Mouse (Mus musculus): ENCODE measurements around the gene Sipa1l3.
A peak's percentile ranks its signal among the peaks of the same experiment; 100 is the strongest.

Gene Sipa1l3

DNA sequence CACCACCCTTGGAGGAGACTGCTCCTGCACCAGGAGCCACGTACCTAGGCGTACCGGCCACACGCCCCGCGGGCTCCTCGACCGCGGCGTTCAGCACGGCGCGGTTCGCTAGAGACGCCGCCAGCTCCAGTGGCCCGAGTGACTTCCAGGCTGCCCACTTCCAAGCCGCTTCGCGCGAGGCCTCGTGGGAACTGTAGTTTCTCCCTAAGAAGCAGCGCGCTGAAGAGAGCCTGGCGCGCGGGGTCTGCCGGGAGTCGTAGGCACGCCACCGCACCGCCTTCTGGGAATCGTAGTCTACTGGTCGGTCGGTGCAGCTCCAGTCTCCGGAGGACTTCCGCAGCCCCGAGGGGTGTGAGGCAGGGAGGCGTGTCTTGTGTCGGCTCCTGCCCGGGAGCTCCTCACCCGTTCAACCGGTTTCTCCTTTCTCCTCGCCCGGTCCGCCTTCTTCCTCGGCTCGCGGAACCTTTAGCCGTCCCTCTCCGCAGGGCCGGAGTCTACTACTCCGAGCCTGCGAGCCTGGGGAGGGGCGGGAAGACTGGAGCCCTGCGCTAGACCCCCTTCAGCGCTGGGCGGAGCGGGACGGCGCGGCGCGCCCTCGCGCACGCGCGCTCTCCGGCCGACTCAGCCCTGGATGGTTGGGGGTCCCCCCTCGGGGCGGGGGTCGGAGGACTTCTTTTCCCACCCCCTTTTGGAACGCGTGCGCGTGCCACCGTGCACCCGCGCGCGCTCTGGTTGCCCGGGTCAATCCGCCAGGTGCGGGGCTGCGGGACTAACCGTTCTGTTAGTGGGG, at the start of gene Sipa1l3:
Gene Sipa1l3 (minus strand): TSS at position 221 of the 790 bp plus-strand sequence.
- DNase-seq (ENCODE audit: low read depth), result peak; percentile 96

DNA sequence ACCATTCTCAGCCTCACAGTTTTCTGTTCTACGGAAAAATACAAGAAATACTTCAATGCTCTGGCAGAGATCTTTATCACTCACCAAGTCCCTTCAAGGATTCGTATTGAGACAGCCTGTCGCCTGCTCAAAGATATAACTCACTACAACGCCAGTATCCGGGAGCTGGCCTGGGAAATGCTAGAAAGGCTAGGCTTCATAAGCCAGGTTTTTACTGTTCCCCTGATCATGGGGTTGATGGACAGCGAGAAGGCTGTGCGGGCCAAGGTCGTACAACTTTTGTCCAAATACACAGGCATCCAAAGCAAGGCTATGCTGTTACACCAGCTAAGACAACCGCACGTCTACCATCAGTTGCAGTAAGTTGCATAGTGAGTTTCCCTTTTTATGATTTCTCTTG, 44.6 kb upstream of the Sipa1l3 start:
- DNase-seq (ENCODE audit: low read depth), result no peak

DNA sequence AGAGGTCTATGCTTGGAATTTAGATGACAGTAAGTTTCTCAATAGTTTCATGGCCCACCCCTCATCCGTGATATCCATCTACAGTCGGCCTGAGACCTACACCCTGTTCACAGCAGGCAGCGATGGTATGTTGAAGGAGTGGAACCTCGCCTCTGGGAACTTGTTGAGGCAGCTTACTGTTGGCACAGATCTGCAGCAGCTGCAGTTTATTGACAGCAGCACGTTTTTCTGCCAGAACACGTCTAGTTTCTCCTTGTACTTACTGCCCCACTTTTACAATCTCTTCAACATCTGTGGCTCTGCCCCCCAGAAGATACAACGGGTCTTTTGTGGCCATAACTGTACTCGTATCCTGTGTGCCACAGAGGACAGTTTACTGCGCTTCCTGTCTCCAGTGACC, 42.6 kb upstream of the Sipa1l3 start:
- DNase-seq (ENCODE audit: low read depth), result no peak

DNA sequence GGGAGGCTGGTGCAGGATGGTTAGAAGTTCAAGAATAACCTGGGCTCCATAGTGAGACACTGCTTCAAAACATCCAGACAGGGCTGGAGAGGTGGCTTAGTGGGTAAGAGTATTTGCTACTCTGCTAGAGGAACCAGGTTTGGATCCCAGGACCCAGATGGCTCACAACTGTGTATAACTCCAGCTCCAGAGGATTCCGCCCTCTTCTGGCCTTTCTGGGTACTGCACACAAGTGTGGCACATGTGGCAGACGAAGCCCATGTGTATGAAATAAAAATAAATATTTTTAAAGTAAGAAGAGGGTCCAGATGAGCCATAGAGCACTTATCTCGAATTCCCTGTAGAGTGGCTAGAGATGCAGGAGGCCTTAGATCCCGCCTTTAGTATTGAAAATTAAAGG, 40.8 kb upstream of the Sipa1l3 start:
- DNase-seq (ENCODE audit: low read depth), result peak; percentile 18

DNA sequence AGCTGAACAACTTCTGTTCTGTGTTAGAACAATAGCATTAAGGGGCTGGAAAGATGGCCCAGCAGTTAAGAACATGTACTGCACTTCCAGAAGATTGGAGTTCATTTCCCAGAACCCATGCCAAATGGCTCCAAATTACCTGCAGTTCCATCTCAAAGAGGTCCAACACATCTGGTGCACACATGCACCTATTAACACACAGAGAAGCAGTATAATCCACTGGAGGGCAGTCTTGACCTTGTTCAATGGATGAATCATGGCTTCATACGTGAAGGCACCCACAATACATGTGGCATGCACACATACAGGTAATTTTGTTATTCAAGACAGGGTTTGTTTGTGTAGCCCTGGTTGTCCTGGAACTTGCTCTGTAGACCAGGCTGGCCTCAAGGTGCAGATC, 40.3 kb upstream of the Sipa1l3 start:
- DNase-seq (ENCODE audit: low read depth), result peak; percentile 47

DNA sequence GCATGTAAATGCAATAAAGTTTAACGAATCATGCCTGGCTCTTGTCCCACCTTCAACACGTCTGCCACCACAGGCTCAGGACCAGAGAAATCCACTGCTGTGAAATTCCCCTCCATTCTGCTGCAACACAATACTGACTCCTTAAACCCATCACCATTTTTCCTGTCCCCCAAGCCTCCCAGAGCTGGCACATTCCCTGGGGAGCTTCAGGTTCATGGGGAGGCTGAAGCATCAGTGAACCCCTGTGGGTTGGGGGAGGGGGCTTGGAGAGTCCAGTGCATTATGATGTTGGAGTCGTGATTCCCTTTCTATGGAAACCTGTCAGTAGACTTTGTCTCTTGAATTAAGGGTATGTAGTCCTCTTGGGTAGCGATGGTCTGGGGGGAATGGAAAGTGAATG, 37.8 kb upstream of the Sipa1l3 start:
- DNase-seq (ENCODE audit: low read depth), result no peak

DNA sequence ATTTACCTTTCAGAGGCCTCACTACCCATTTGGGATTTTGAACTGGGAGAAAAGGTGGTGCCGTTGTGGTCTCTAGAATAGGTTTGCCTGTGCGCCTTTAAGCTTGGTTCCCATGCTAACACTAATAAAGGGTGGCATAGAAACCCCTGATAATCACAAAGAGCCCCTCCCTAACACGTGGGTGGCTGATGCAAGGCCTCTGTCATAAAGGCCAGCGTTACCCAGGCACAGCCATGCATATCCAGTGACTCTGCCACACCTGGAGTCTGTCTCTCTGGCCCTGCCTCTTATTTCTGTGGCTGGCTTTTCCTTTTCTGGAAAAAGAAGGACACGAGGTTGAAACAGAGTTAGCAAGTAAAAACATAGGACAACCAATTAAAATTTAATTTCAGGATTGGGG, 37.1 kb upstream of the Sipa1l3 start:
- no peak for DNase-seq (ENCODE audit: low read depth)

DNA sequence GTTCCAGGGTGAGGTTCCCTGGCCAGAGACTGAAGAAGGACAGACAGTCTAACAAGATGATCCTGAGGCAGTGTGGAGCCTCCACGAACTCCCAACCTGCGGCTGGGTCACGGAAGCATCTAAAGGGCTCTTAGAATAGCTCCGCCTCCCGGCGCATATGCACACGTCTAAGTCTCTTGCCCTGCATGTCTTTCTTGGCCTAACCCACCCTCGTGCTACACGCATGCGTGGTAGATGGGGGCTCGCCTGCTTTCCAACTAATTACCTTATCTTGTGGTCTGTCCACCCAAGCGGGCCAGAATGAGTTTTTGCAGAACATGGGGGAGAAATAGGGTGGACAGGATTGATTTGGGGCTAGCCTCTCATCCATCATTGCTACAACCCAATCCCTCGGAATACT, 36.6 kb upstream of the Sipa1l3 start:
- DNase-seq (ENCODE audit: low read depth), result no peak

DNA sequence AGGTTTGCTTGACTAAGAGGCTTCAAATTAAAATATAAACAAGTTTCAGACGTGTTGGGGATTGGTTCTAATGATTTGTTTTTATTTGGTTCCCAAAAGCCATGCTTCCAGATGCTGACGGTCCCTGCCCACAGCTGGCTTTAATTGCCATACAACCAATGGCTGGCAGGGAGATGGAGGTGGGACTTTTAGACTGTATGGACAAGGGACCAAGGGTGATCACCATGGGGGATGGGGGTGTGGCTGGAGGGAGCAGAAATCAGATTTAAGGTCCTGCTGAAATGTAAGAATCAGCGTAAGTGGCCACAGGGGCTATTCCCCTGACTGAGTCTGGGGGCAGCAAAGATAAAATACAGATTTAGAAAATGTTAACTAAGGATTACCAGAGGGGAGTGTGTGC, 32.2 kb upstream of the Sipa1l3 start:
- DNase-seq (ENCODE audit: low read depth), result no peak

DNA sequence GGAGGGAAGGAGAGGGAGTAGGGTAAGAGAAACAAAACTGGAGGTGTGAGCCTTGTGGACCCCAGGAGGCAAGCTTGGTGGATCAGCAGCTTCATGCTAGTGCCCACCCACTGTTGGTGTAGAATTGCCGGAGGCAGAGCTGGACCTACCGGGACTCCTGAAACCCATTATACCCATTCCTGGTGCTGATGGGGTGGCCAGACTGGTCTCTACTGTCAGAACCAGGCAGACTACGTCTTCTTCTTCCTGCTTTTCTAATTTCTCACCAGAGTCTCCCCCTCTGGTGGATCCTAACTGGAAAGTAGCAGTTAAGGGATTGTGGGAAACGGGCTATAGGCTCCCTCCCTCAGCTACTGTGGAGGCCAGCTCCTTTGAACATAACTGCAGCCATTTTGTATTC, 23.2 kb upstream of the Sipa1l3 start:
- no peak for DNase-seq (ENCODE audit: low read depth)

DNA sequence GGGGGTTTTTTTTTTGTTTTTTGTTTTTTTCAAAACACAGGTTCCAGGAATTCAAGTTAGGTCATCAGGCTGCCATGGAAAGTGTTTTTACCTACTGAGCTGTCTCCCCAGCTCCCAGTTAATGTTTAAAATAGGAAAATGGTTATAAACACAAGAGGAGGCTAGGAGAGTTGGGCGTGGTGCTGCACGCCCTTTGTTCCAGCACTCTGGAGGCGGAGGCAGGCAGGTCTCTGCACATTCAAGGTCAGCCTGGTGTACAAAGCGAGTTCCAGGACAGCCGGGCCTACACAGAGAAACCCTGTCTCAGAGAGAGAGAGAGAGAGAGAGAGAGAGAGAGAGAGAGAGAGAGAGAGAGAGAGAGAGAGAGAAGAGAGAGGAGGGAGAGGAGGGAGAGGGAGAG, 22.7 kb upstream of the Sipa1l3 start:
- DNase-seq (ENCODE audit: low read depth), result no peak

DNA sequence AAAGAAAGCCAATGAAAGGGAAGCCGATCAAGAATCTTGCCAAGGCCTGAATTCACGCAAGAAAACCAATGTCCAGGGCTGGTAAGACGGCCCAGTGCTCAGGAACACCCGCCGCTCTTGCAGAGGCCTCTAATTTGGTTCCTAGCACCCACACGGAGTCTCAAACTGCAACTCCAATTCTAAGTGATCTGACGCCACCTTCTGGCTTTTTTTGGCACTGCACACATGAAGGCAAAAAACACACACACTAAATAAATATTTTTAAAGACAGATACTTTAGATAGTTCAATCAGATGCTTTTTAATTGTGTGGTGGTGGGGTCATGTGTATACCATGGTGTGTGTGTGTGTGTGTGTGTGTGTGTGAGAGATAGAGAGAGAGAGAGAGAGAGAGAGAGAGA, 22.2 kb upstream of the Sipa1l3 start:
- DNase-seq (ENCODE audit: low read depth), result no peak

DNA sequence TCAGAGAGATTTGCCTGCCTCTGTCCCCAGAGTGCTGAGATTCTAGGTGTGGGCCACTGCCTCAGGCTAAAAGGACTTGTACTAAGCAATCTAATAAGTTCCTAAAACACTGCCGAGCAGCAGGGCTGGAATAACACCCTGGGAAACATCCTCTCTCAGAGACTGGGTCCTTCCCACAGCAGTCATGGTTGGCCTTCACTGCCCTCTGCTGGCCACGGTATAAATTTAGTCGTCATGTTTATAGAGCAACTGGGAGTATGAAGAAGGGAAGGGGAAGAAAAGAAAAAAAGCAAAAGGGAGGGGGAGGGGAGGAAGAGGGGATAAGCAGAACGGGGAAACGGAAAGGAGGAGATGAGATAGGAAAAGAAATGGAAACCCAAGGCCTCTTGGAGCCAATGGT, 5.3 kb upstream of the Sipa1l3 start:
- peak; percentile 74 for DNase-seq (ENCODE audit: low read depth)

DNA sequence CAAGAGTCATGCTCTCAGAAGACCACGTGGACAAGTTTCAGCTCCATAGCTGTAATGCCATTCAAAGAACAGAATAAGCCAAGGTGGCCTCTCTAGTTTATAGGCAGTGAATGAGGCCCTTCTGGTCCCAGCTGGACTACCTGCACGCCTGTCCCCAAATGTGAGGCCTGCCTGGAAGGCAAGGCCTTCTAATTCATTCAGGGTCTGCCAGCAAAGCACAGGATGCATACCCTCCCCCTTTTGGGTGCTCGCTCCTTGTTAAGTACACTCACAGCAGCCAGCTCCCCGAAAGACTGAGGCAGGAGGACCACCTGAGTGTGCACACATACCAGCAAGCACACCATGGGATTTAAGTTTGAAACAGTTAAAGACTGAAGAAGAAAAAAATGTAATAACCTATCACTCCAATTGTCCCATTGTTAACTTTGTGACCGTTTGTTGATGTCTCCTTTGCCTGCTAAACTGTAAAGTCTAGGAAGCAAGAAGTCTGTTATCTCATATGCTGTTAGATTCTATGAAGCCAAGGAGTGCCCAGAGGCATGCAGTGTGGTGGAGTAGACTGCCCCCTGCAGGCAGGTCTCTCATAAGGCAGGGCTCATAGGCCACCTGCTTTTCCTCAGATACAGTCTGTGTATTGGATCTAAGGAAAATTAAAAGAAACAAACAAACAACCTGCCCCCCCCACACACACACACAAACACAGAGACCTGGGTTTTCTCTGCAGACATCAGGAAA, 3.6 kb upstream of the Sipa1l3 start:
- peak; percentile 80 for DNase-seq (ENCODE audit: low read depth)

DNA sequence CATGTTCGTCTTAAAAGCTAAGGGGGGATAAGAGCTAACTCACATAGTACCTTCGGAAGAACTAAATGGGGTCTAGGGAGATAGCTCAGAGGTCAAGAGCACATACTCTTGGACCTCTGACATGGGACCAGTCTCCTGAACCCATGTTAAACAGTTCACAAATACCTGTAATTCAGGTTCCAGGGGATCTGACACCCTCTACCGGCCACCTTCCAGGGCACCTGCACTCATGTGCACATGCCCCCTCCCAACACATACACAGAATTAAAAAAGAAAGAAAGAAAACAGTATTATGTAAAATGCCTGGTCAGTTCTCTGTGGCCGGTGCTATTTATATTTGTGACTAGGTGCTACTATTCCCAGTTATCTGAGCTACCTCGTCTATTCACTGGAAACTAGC, 2.9 kb upstream of the Sipa1l3 start:
- DNase-seq (ENCODE audit: low read depth), result no peak

DNA sequence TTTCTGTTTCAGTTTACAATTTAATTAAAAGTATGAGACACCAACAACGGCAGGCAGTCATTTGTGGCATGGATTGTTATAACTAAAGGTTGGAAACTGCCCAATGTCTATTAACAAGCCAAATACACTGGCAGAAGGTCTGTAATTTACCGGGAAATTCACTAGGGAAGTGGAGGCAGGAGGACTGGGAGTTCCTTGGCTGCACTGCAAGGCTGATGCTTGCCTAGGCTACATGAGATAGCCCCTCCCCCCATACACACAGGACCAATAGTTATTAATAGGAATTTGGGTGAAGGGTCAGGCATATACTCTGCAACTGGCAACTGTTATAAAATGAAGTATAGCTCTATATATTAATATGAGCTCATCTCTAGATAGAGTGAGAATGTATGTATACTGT, 2.4 kb upstream of the Sipa1l3 start:
- DNase-seq (ENCODE audit: low read depth), result no peak

DNA sequence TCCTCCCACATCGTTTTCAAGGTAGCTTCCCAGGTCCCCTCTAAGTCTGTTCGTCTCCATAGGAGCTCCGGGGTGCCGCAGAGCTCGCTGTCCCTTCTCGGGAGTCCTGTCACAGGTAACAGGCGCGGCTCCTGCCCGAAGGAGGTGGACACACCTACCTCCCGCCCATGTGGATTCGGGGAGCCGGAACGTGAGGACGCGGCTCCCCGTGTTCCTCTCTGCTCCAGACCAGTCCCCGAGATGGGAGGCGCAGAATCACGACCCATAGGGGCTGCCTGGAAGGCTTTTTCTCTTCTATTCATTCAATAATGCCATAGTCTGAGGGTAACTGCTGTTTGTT, 740 bp upstream of the Sipa1l3 start:
- no peak for DNase-seq (ENCODE audit: low read depth)

DNA sequence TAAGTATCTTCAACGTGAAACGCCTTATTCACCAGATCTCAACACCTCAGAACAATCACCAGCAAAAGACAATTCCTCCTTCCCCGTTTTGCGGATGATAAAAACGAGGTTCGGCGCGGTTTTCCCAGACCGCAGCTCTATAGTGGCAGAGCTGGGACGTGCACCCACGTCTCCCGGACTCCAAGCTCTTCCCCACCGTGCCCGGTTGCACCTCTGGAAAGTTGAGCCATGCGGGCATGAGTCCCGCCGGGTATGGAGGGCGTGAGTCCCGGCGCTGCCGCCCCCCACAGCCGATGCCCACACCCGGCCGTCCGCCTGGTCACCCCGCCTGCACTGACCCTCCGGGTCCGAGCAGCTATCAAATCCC, 404 bp downstream of the Sipa1l3 start:
- DNase-seq (ENCODE audit: low read depth), result no peak

DNA sequence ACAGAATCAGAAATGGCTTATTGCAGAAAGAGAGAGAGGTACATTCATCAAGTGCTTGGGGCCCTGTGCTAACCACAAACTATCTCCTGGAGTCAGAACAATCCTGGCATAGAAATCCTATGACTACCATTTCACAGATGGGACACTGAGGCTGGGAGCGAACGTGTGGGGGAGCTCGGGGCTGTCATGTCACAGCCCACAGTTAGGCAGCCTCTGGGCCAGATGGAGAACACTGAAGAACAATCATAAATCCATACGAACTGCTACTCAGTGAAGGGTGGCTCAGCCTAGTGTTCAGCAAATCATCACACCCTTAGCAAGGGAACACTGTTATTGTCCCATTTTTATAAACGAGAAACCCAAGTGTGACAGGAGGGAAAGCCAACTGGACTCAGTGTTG, 1.3 kb downstream of the Sipa1l3 start:
- DNase-seq (ENCODE audit: low read depth), result no peak

DNA sequence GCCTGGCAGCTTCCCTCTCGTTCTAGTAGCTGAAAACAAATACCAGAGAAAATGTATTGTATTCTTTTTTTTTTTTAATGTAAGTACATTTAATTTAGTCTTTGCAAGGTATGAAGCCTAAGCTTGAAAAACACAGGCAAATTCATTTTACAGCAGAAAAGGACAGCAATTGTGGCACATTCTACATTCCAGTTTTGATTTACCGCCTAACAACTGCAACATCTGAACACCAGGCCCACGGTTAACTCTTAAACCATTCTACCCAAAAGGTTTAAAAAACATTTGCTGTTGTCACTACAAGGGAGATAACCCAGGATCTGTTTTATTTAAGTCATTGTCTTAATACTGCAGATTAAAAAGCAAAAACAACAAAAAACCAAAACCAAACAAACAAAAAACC, 2.8 kb downstream of the Sipa1l3 start:
- no peak for DNase-seq (ENCODE audit: low read depth)

DNA sequence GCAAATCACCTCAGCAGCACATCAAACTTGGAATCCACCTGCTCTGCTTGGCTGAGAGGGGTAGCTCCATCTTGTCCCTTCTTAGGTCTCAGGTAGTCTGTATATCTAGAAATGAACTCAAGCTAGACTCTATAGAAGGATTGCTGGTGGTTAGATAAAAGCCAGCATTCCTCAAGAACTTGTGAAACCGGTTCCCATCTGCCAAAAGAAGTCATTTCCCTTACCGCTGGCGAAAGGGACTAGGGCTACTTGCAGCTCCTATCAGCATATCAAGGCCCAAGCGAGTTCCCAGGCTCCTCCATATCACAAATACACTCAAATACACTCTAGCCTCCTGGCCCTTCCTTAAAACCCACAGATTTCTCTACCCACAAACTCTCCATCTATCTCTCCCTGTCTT, 5.7 kb downstream of the Sipa1l3 start:
- no peak for DNase-seq (ENCODE audit: low read depth)

DNA sequence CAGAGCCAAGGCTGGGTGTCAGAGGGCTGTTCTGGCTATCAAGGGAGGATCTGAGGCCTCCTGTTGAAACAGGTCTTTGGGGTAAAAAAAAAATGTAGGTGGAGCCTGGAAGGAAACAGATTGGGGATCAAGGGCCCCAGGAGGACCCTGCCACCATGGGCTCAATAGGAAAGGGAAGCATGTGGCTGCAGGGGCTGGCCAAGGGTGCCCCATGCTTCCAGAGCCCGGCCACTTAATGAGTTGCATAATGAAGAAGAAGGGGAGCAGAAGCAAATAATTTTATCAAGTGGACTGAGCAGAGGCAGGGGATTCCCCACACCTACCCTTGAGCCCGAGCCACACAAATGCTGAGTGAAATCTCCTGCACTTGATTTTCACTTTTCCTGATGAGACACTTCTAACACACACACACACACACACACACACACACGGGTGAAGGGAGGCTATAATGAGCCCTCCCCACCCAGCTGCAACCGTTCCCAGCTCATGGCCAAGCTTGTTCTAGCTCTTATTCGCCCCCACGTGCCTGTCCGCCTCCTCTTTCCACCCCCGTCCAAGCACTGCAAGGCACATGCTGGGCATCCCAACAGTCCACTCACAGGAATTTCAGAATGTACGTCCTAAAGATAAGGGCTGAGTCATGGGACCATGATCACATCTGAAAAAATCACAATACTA, 6.7 kb downstream of the Sipa1l3 start:
- peak; percentile 75 for DNase-seq (ENCODE audit: low read depth)

DNA sequence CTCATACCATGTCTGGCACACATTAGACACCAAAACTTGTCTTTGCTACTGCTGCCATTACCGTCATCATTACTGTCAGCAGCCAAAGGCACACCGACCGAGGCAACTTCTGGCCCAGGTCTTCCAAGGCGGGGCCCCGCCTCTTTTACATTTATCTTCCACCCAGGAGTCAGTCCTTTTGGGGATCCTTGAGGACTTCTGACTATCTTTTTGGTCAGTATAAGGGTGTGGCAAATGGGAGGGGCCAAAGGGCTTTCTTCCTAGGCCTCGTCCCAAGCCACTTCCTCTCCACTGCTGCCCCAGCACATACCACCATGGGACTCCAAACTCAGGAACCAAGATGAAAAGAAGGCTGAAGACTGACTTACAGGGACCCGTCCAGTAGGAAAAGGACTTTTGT, 9.9 kb downstream of the Sipa1l3 start:
- no peak for DNase-seq (ENCODE audit: low read depth)
